Mouse (Mus musculus): ENCODE results near the gene Pld6. TPM values are rescaled to one million over a fixed set of nuclear protein-coding genes. Genes with fewer than 3 reads are reported as not detected.

The Pld6 gene
- polyA plus RNA-seq, 1 experiment: 0.72 TPM

- Histone ChIP-seq H3K36me3 (ENCODE audit: control insufficient read depth, insufficient read depth, low read length) (peaks cover 14% of the 10 kb centered on the region), H3K27ac (ENCODE audit: insufficient read depth, low read depth, low read length) (no peak overlapping the region), H3K4me3 (ENCODE audit: low read depth, low read length) (no peak overlapping the region), H3K4me1 (ENCODE audit: control insufficient read depth, insufficient read depth, insufficient read length, low read length) (peaks cover 7% of the 10 kb centered on the region), H3K27me3 (ENCODE audit: control insufficient read depth, insufficient read depth, low read length) (no peaks in the 10 kb centered on the region)
- TF ChIP-seq CTCF (IDR thresholded peaks at IDR 0.05; ENCODE audit: extremely low read depth, insufficient read length, insufficient replicate concordance, low read depth, low read length) (no peak), POLR2A (IDR thresholded peaks at IDR 0.05; ENCODE audit: low read depth, low read length) (no peak)
- WGBS: 50% methylated on average over 4 of the region's 4 CpGs
These were observed 23.8 kb upstream of the Pld6 start for GRCm38 (mm10) chr11:59811211-59811610.

- Histone ChIP-seq H3K36me3 (ENCODE audit: control insufficient read depth, insufficient read depth, low read length) (peaks cover 16% of the 10 kb centered on the region), H3K27me3 (ENCODE audit: control insufficient read depth, insufficient read depth, low read length) (no peaks in the 10 kb centered on the region), H3K27ac (ENCODE audit: insufficient read depth, low read depth, low read length) (peak overlapping the region; percentile 17), H3K4me1 (ENCODE audit: control insufficient read depth, insufficient read depth, insufficient read length, low read length) (peaks cover 7% of the 10 kb centered on the region), H3K4me3 (ENCODE audit: low read depth, low read length) (peak overlapping the region; percentile 75)
- 49% methylated on average over 14 of the region's 14 CpGs for WGBS
- TF ChIP-seq POLR2A (IDR thresholded peaks at IDR 0.05; ENCODE audit: low read depth, low read length) (no peak), CTCF (IDR thresholded peaks at IDR 0.05; ENCODE audit: extremely low read depth, insufficient read length, insufficient replicate concordance, low read depth, low read length) (no peak)
These were observed 23.2 kb upstream of the Pld6 start for GRCm38 (mm10) chr11:59810480-59811158.

- Histone ChIP-seq H3K27me3 (ENCODE audit: control insufficient read depth, insufficient read depth, low read length) (no peaks in the 10 kb centered on the region), H3K4me1 (ENCODE audit: control insufficient read depth, insufficient read depth, insufficient read length, low read length) (peaks cover 7% of the 10 kb centered on the region), H3K27ac (ENCODE audit: insufficient read depth, low read depth, low read length) (peak within 1 kb of the TSS; percentile 93), H3K4me3 (ENCODE audit: low read depth, low read length) (peak within 1 kb of the TSS; percentile 75), H3K36me3 (ENCODE audit: control insufficient read depth, insufficient read depth, low read length) (peaks cover 22% of the 10 kb centered on the region)
- under 1% methylated on average over 52 of the region's 52 CpGs for WGBS
- TF ChIP-seq POLR2A (IDR thresholded peaks at IDR 0.05; ENCODE audit: low read depth, low read length): peak; percentile 93
- no peak for TF ChIP-seq CTCF (IDR thresholded peaks at IDR 0.05; ENCODE audit: extremely low read depth, insufficient read length, insufficient replicate concordance, low read depth, low read length)
These were observed 22.4 kb upstream of the Pld6 start, which contains the start of gene Flcn for GRCm38 (mm10) chr11:59809670-59810474. Gene Flcn (minus strand): TSS chr11:59810016.

- Histone ChIP-seq H3K27ac (ENCODE audit: insufficient read depth, low read depth, low read length) (peak overlapping the region; percentile 93), H3K4me3 (ENCODE audit: low read depth, low read length) (peak overlapping the region; percentile 75), H3K4me1 (ENCODE audit: control insufficient read depth, insufficient read depth, insufficient read length, low read length) (peaks cover 7% of the 10 kb centered on the region), H3K27me3 (ENCODE audit: control insufficient read depth, insufficient read depth, low read length) (no peaks in the 10 kb centered on the region), H3K36me3 (ENCODE audit: control insufficient read depth, insufficient read depth, low read length) (peaks cover 29% of the 10 kb centered on the region)
- under 1% methylated on average over 15 of the region's 15 CpGs for WGBS
- TF ChIP-seq CTCF (IDR thresholded peaks at IDR 0.05; ENCODE audit: extremely low read depth, insufficient read length, insufficient replicate concordance, low read depth, low read length) (no peak; the same call in 1 of the 2 replicates), POLR2A (IDR thresholded peaks at IDR 0.05; ENCODE audit: low read depth, low read length) (no peak)
These were observed 21.7 kb upstream of the Pld6 start for GRCm38 (mm10) chr11:59809071-59809669.

GRCm38 (mm10) chr11:59808170-59808960, 20.9 kb upstream of the Pld6 start:
- peaks cover 7% of the 10 kb centered on the region for H3K4me1 ChIP-seq (ENCODE audit: control insufficient read depth, insufficient read depth, insufficient read length, low read length)
- peak overlapping the region; percentile 26 for H3K4me3 ChIP-seq (ENCODE audit: low read depth, low read length)
- H3K27me3 ChIP-seq (ENCODE audit: control insufficient read depth, insufficient read depth, low read length): no peaks in the 10 kb centered on the region
- no peak for TF ChIP-seq POLR2A (IDR thresholded peaks at IDR 0.05; ENCODE audit: low read depth, low read length)
- no peak for TF ChIP-seq CTCF (IDR thresholded peaks at IDR 0.05; ENCODE audit: extremely low read depth, insufficient read length, insufficient replicate concordance, low read depth, low read length)
- peaks cover 34% of the 10 kb centered on the region for H3K36me3 ChIP-seq (ENCODE audit: control insufficient read depth, insufficient read depth, low read length)
- peak overlapping the region; percentile 1; the same call in 1 of the 2 replicates for H3K27ac ChIP-seq (ENCODE audit: insufficient read depth, low read depth, low read length)
- WGBS: 62% methylated on average over 14 of the region's 14 CpGs

- Histone ChIP-seq H3K4me1 (ENCODE audit: control insufficient read depth, insufficient read depth, insufficient read length, low read length) (peaks cover 6% of the 10 kb centered on the region), H3K27ac (ENCODE audit: insufficient read depth, low read depth, low read length) (no peak overlapping the region), H3K27me3 (ENCODE audit: control insufficient read depth, insufficient read depth, low read length) (no peaks in the 10 kb centered on the region), H3K36me3 (ENCODE audit: control insufficient read depth, insufficient read depth, low read length) (peaks cover 56% of the 10 kb centered on the region), H3K4me3 (ENCODE audit: low read depth, low read length) (no peak overlapping the region)
- WGBS: 93% methylated on average over 2 of the region's 2 CpGs
- TF ChIP-seq CTCF (IDR thresholded peaks at IDR 0.05; ENCODE audit: extremely low read depth, insufficient read length, insufficient replicate concordance, low read depth, low read length) (no peak), POLR2A (IDR thresholded peaks at IDR 0.05; ENCODE audit: low read depth, low read length) (no peak)
These were observed 18.2 kb upstream of the Pld6 start for GRCm38 (mm10) chr11:59805656-59806055.

All from small intestine, adult 2 months (tissue).